Mouse (Mus musculus) B cell, adult (primary cell): ENCODE results near the gene Olfr1256. TPM values are rescaled to one million over a fixed set of nuclear protein-coding genes. Genes with fewer than 3 reads are reported as not detected.

ENCODE experiments used
- total RNA-seq: library from RNA; stranded (reverse); gene quantifications from 4 replicates; pipeline ENCODE4 v1.2.4, GENCODE M21; 2023; ENCODE audit not compliant: inconsistent age

Gene Olfr1256
- total RNA-seq: not detected in 4 replicates

DNA sequence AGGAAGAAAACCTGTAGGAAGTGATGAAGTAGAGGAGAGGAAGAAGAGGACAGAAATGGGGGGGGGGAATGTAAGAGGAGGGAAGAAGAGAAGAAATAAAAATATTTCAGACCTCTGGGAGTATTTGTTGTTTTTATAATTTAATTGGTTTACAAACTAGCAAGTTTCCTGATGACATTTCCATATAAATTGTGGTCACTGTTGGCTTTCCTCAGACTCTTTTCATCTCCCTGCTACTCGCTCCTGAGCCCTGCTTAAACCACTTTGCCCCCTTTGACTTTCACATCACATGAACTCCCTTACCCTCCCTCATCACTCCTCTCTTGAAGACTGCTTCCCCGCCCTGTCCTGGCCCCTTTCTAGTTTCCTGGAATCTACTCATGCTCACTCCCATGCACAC, at the start of gene Olfr1256:
TSS of gene Olfr1256 (minus strand) at position 101 of the 400 bp plus-strand sequence.

DNA sequence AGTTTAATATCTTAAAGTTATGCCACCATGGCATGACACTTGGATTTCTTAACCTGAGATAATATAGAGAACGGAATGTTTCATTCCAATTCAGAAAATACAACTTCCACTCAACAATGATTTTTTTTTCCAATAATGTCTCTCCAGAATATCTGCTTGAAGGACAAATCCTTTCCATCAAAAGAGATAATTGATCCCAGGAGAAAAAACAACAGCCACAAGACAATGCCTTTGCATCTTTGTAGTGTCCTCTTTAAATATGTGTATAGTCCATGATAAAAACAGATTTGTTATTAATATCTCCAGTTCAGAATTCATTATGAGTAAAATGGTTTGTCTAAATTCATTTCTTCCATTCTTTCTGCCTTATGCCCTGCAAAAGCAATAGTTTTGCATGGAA, 36.8 kb upstream of the Olfr1256 start, which contains the start of gene Olfr1257:
TSS of gene Olfr1257 (plus strand) at position 301 of the 400 bp plus-strand sequence.

DNA sequence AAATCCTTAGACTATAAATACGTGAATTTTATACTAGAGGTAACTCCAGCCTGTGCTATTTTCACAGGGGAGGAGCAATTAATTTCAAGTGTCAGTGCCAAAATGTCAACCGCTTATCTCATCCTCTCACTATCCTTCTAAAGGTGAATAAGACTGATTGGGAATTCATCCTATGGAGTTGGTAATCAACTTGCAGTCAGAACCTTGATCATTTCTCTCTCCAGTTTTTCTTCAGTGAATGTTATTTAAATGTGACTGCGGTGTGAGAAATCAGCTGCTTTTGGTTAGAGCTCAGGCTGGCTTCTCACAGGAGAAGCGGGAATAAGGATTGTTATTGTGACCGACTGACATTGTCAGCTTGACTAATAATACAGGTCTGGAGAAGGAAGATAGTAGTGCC, 6.8 kb upstream of the Olfr1256 start, which contains the start of gene Olfr48:
TSS of gene Olfr48 (minus strand) at position 101 of the 400 bp plus-strand sequence.

DNA sequence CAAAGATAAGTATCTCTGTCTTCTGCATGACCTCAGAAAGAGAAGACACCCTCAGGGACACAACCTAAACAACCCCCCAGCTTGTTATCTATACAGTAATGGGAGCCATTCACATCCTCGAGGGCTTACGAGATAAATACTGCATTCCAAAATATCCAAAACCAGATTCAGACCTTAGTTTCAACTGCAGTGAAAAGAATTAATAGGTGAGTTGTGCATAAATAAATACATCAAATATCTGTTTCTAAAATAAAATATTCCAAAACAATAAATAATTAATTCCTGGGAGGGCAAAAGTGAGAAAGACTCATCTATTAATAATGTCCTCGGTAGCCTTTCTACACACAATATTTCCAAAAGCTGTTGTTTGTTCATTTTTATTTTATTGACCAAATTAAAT, 29.6 kb downstream of the Olfr1256 start, which contains the start of gene Olfr1255:
TSS of gene Olfr1255 (plus strand) at position 301 of the 400 bp plus-strand sequence.

DNA sequence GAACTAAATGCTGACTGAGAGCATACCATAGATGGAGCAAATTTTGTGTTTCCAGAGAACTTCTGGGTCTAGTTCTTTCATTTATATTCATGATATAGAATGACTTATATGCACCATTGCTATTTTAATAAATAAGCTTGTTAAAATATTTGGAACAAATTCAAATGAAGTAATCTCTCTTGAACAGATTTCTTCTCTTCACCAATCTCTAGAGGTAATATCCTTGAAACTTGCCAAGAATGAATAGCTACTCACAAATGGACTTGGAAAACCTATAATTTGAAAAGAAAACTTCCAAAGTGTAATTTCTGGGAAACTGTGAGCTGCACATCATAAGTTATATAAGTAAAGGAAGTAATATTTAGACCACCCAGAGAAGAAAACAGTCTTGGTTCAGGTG, 47.8 kb downstream of the Olfr1256 start, which contains the start of gene Olfr1254:
TSS of gene Olfr1254 (minus strand) at position 101 of the 400 bp plus-strand sequence.

Other genes with a start within 250 kb of the Olfr1256 start
- not detected in 4 replicates for gene Olfr1246, start 248.4 kb downstream of the Olfr1256 start, total RNA-seq
- gene Olfr1247, start 227.4 kb downstream of the Olfr1256 start, total RNA-seq: 0.12 TPM in 1 of 4 replicates, not detected in the others
- gene Olfr1248, start 223.3 kb downstream of the Olfr1256 start, total RNA-seq: not detected in 4 replicates
- not detected in 4 replicates for gene Olfr1249, start 206.6 kb downstream of the Olfr1256 start, total RNA-seq
- gene Olfr1250, start 180.1 kb downstream of the Olfr1256 start, total RNA-seq: not detected in 4 replicates
- gene Olfr1251, start 169.6 kb downstream of the Olfr1256 start, total RNA-seq: not detected in 4 replicates
- gene Olfr1252, start 116.5 kb downstream of the Olfr1256 start, total RNA-seq: not detected in 4 replicates
- gene Olfr1253, start 84.5 kb downstream of the Olfr1256 start, total RNA-seq: not detected in 4 replicates
- gene Olfr1254, start 47.9 kb downstream of the Olfr1256 start, total RNA-seq: not detected in 4 replicates
- gene Olfr1255, start 29.5 kb downstream of the Olfr1256 start, total RNA-seq: not detected in 4 replicates
- gene Olfr48, start 6.7 kb upstream of the Olfr1256 start, total RNA-seq: not detected in 4 replicates
- gene Olfr1257, start 36.9 kb upstream of the Olfr1256 start, total RNA-seq: not detected in 4 replicates
- not detected in 4 replicates for gene Olfr1258, start 85.8 kb upstream of the Olfr1256 start, total RNA-seq
- gene Olfr1259, start 107.1 kb upstream of the Olfr1256 start, total RNA-seq: not detected in 4 replicates
- gene Olfr1260, start 132.8 kb upstream of the Olfr1256 start, total RNA-seq: not detected in 4 replicates
- gene Olfr1261, start 149.7 kb upstream of the Olfr1256 start, total RNA-seq: not detected in 4 replicates
- gene Olfr1262, start 158.6 kb upstream of the Olfr1256 start, total RNA-seq: not detected in 4 replicates
- not detected in 4 replicates for gene Olfr1263, start 170.6 kb upstream of the Olfr1256 start, total RNA-seq
- gene Olfr1264, start 184.0 kb upstream of the Olfr1256 start, total RNA-seq: not detected in 4 replicates
- not detected in 4 replicates for gene Olfr1265, start 193.8 kb upstream of the Olfr1256 start, total RNA-seq
- not detected in 4 replicates for gene Olfr140, start 222.0 kb upstream of the Olfr1256 start, total RNA-seq